Mouse (Mus musculus) embryonic stem cell, embryonic (primary cell): ENCODE measurements around the gene Gstt3.

Source experiments
- CTCF ChIA-PET, 4 experiments: fragments of 300-600 bp in 2 of 4; fragments of 350-600 bp in 2 of 4; sonication (Branson Sonifier 250); formaldehyde crosslinking; loops; one replicate each; lab custom pipeline; 2022; ENCODE audit warnings: inconsistent platforms in 2 of 4; lab: Charles Lee
- POLR2A ChIA-PET, 4 experiments: fragments of 300-600 bp in 2 of 4; fragments of 350-600 bp in 2 of 4; sonication (Branson Sonifier 250); formaldehyde crosslinking; loops; one replicate each; lab custom pipeline; 2022; ENCODE audit warnings: antibody characterized with exemption in 4 of 4, inconsistent platforms in 1 of 4; lab: Charles Lee

Gene Gstt3

DNA sequence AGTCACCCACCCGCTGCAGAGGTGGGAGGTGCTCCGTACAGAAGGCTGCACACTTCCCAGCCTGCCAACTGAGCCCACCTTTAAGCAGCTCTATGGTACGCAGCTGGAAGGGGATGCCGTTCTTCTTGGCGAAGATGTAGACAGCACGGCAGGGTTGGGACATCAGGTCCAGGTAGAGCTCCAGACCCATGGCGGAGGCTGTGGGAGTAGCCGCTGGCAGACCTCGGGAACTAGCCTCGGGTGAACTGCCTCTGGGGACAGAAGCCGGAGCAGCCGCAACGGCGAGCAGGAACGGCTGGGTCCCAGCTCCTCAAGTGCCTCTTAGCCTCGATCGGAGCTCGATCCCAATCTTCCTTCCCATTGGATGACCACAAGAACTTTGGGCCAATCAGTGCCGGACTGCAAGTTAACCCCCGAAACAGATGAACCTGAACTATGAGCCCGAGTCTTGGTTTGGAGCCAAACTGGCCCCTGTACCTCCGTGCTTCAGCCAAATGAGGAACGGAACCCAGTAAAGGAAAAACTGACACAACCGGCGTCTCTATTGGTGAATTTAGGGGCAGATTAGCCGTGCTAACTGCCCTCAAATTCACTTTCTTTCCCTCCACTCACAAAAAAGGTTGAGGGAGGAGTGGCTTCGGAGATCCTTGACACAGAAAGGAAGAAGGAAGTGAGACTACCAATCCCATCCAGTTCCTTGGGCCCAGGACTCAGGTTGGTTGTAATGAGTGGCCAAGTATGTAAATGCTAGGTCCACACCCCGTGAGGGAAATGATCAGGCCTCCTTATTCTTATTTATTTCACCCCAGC lies at the start of gene Gstt3, which contains the start of gene Gm20441:
Gene Gstt3 (minus strand): TSS at position 646 of the 810 bp plus-strand sequence.
Gene Gm20441 (minus strand): TSS at position 186 of the 810 bp plus-strand sequence.
- CTCF ChIA-PET = interaction anchor here in 3 of 4 experiments (0.5 to 2.0 kb wide), 14 partner anchors 8 to 195 kb away, joined by 3 to 9 read pairs (median 4); partner anchors contain the start of genes Ddt (in 1 of the 3), Gstt1 (in 1 of the 3) and Gstt2 (in 1 of the 3)
- POLR2A ChIA-PET = interaction anchor here in 3 of 4 experiments (0.6 to 2.4 kb wide), 33 partner anchors 8 to 247 kb away, joined by 3 to 28 read pairs (median 4); partner anchors contain the start of genes Cabin1 (in 3 of the 3), Gstt2 (in 2 of the 3), Mif (in 2 of the 3) and Gstt1 (in 1 of the 3)

DNA sequence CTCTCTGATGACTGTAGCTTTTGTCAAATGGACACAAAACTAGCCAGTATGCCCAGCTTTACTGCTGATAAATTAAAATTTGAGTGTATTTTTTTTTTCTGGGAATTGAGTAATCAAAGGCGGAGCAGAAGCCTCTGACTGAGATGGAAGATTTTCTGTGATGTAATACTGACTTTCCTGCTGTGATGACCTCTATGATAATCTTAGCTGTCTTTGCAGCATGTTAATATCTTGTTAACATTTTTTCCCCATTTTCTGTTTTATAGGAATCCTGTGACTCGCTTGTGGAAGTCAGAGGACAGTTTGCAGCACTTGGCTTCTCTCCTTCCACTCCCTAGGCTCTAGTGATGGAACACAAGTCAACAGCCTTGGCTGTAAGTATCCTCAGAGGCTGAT lies 49.1 kb upstream of the Gstt3 start:
- POLR2A ChIA-PET = interaction anchor here in 1 of 4 experiments (1.3 kb wide), 1 partner anchor 62 kb away, joined by 4 read pairs; no protein-coding TSS in a partner anchor
- CTCF ChIA-PET = interaction anchor here in 2 of 4 experiments (0.6 to 1.0 kb wide), 3 partner anchors 57 to 198 kb away, joined by 3 to 5 read pairs (median 5); partner anchors contain the start of gene Ddt (in 1 of the 2)

DNA sequence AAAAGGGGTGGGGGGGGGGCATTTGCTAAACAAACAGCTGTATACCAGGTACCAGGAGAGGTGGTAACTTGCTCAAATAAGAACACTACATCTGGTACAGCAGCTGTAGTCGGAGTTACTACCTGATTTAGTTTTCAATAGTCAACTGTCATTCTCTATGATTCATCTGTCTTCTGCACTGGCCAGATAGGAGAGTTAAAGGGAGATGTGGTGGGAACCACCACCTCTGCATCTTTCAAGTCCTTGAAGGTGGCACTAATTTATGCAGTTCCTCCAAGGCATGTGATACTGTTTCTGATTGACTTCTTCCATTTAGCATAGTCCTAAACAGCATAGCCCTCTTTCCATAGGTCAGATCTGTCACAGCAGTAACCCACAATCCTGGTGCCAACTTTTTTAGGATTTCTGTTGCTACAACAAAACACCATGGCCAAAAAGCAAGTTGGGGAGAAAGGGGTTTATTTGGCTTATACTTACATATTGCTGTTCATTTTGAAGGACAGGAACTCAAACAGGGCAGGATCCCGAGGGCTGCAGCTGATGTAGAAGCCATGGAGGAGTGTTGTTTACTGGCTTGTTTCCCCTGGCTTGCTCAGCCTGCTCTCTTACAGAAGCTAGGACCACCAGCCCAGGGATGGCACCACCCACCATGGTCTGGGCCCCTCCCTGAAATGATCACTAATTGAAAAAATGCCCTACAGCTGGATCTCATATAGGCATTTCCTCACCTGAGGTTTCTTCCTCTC lies 48.5 kb upstream of the Gstt3 start:
- POLR2A ChIA-PET = interaction anchor here in 2 of 4 experiments (0.6 to 1.9 kb wide), 5 partner anchors 8 to 143 kb away, joined by 3 to 5 read pairs (median 3); partner anchors contain the start of gene Gstt2 (in 1 of the 2)
- CTCF ChIA-PET = interaction anchor here in 2 of 4 experiments (0.6 to 1.0 kb wide), 3 partner anchors 56 to 197 kb away, joined by 3 to 5 read pairs (median 5); partner anchors contain the start of gene Ddt (in 1 of the 2)

DNA sequence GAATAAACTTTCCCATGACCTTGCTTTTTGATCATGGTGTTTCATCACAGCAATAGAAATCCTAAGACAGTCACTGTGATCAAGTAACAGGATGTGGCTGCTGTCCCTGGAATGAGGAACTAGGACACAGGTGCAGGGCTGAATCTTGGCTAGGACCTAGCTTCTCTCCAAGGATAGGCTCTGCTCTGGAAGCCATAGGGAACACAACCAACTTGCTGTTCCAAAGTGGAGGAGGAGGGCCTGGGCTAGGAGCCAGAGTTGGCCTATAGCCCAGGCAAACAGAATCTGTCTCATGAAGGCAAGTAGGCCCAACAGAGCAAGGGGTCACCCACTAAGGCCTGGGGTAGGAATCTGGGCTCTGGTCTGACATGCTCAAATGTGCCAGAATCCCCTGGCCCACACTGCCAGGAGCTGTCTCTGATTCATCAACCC lies 47.3 kb upstream of the Gstt3 start:
- ChIA-PET CTCF (interaction anchor here in 2 of 4 experiments (0.8 to 1.2 kb wide), 2 partner anchors 10 to 54 kb away, joined by 6 read pairs; no protein-coding TSS in a partner anchor), POLR2A (interaction anchor here in 2 of 4 experiments (0.8 to 1.9 kb wide), 5 partner anchors 9 to 141 kb away, joined by 3 to 5 read pairs (median 5); partner anchors contain the start of genes Ddt (in 1 of the 2) and Gstt2 (in 1 of the 2))

DNA sequence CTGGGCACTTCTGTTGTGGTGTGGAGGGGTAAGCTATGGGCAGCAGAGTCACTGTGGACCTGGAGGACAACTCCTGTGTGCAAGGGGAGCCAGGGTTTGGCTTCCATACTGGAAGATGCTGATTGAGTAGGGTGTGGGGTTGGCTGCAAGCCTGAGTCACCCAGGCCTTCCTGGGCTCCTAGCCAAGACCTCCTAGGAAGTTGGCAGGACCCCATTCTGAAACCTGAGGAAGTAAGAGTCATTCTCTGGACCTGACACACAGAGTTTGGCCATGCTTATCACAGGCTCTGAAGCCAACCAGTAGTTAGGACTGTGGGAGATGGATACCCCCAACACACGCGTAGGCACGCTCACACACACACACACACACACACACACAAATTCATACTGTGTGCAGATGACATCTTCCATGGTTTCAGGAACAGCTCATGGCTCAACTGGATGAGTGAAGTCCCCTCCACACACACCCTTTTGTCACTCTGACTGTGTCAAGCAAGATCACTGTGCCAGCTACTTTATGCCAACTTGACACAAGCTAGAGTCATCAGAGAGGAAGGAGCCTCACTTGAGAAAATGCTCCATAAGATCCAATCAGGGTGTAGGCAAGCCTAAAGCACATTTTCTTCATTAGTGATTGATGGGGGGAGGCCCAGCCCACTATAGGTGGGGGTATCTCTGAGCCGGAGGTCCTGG lies 46.6 kb upstream of the Gstt3 start:
- POLR2A ChIA-PET = interaction anchor here in 2 of 4 experiments (0.6 to 1.9 kb wide), 4 partner anchors 10 to 148 kb away, joined by 3 to 5 read pairs (median 5); partner anchors contain the start of genes Ddt (in 1 of the 2) and Gstt2 (in 1 of the 2)
- CTCF ChIA-PET = interaction anchor here in 1 of 4 experiments (1.2 kb wide), 1 partner anchor 9 kb away, joined by 6 read pairs; no protein-coding TSS in a partner anchor

DNA sequence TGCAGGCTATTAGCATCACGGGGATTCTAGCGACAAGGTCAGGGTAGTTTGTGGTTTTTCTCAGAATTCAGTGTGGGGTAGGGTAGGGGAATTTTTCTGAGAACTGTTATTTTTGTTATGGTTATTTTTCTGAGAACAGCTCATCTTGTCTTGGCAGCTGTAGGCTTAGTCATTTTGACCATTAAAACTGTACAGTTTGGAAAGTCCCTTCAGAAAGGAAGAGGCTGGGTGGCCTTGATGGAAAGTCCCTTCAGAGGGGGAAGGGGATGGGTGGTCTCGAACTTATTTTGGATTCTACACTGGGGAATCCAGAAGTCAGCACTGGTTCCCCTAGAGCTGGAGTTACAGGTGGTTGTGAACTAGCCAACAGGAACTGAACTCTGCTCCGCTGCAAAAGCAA lies 43.3 kb upstream of the Gstt3 start:
- ChIA-PET CTCF (interaction anchor here in 1 of 4 experiments (0.7 kb wide), 1 partner anchor 16 kb away, joined by 4 read pairs; no protein-coding TSS in a partner anchor), POLR2A (no interaction called here)

DNA sequence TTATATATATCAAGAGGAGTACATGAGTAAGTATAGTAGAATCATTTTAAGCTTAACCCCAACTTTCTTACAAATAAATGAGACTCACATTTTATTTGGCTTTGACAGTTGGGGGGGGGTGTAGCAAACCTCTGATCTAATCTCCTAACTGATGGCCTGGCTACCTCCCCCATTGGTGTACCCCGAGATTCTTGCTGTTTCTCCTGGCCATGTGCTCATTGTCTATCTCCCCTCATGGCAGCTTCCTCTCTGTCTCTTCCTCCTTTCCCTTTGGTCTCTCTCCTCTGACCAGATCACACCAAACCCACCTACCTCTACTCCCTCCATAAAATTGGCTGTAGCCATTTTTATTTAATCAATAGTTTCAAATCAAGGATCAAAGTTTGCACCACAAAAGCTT lies 42.6 kb upstream of the Gstt3 start:
- CTCF ChIA-PET = interaction anchor here in 1 of 4 experiments (0.7 to 1.4 kb wide), 2 partner anchors 8 to 16 kb away, joined by 4 read pairs; no protein-coding TSS in a partner anchor
- POLR2A ChIA-PET = interaction anchor here in 1 of 4 experiments (0.6 kb wide), 1 partner anchor 15 kb away, joined by 5 read pairs; no protein-coding TSS in a partner anchor

DNA sequence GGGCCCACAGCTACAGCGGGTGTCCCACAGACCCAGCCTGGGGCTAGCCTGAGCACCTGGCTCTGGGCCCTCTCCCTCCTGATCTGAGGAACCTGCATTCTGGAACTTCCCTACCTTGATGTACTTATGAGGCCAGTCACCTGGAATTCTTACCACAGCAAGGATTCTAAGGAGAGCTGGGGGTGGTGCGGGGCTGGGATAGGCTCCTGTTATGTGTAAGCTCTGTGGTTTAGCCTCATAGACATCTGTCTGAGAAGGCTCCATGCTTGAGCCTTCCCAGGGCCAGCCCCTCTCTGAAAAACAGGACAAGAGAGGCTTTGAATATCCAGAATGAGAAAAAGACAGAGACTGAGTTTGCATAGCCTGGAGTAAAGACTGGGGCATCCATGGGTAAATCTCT lies 41.2 kb upstream of the Gstt3 start, which contains the start of gene Gstt4:
Gene Gstt4 (minus strand): TSS at position 101 of the 400 bp plus-strand sequence.
- CTCF ChIA-PET = interaction anchor here in 2 of 4 experiments (1.5 to 1.6 kb wide), 2 partner anchors 10 to 13 kb away, joined by 3 to 6 read pairs; no protein-coding TSS in a partner anchor
- POLR2A ChIA-PET = interaction anchor here in 1 of 4 experiments (0.6 kb wide), 1 partner anchor 33 kb away, joined by 3 read pairs; no protein-coding TSS in a partner anchor

DNA sequence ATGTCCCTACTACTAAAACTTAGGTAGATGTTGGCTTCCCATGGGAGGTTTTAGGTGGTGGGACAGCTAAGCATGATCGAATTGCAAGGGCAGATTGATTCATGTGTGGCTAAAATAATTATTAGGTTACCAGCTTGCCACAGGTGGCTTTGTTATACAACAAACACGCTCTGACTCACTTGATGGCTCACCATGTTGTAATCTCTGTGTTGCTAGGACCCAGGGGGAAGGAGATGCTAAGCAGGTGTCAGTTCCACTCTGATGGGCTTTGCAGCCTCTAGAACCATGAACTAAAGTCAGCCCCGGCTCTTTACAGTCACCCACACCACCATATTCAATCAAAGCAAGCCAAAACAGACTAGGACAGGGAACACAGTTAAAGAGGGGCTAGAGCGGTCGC lies 38.7 kb upstream of the Gstt3 start:
- ChIA-PET CTCF (interaction anchor here in 2 of 4 experiments (1.3 to 1.8 kb wide), 3 partner anchors 17 to 29 kb away, joined by 3 to 4 read pairs (median 4); partner anchors contain the start of gene Gstt2 (in 1 of the 2)), POLR2A (interaction anchor here in 2 of 4 experiments (0.9 to 1.6 kb wide), 3 partner anchors 20 to 55 kb away, joined by 3 to 4 read pairs (median 3); partner anchors contain the start of gene Ddt (in 1 of the 2))

DNA sequence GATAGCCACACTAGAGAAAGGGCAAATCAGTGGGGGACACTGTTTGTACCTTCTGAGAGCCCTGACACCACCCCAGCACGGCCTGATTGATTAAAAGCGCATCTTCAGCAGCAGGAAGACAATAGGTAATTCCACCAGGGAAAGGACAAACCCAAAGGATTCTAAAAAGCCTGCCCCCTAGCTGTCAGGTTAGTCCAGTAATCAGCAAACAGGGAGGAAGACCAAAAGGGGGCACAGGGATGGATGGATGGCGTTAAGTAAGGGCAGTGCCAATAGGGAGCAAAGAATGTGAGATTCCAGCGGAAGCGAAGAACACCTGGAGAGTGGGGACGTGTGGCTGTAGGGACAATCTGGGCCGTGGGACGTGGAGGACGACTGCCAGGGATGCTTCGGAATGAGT lies 37.4 kb upstream of the Gstt3 start:
- ChIA-PET CTCF (interaction anchor here in 3 of 4 experiments (0.7 to 1.8 kb wide), 10 partner anchors 9 to 232 kb away, joined by 3 to 7 read pairs (median 4); partner anchors contain the start of gene Ddt (in 1 of the 3)), POLR2A (interaction anchor here in 3 of 4 experiments (0.9 to 1.6 kb wide), 5 partner anchors 19 to 103 kb away, joined by 3 to 4 read pairs (median 3); partner anchors contain the start of genes Ddt (in 1 of the 3) and Smarcb1 (in 1 of the 3))

DNA sequence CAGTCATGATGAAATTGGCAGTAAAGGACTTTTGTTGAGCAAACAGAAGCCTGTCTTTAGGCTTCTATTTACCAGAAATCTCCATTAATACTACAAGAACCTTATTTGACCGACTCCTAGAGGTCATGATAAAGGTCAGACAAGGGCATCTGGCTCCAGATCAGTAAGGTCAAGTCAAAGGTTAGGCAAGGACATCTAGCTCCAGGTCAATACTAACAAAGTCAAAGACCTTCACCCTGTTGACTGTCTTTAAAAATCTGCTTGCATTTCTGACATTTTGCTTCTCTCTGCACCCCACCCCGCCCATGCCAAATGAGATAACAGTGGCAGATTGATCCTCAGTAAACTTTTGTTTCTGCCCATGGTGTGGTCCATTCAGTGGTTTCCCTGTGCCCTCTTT lies 23.0 kb upstream of the Gstt3 start:
- POLR2A ChIA-PET = no interaction called here
- CTCF ChIA-PET = no interaction called here

DNA sequence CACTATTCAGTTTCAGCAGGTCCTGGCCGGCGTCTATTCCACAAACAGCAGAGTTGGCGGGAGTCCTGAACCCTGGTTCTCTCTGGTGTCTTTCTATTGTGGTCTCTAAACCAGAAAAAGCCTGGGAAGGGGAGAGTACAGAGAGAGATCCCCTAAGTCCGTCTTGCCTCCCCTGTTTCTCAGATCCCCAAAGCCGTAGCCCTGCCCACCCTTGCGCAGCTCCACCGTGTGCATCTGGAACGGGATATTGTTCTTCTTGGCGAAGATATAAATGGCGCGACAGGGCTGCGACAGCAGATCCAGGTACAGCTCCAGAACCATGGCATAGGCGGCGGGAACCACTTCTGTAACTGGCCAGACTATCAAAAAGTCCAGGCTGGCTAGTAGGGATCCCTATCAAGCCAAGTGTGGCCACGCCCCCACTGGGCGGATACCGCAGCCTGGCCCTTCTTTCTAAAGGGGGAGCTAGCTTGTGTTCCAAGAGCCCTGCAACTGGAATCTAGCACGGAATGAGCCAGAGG lies 17.0 kb upstream of the Gstt3 start, which contains the start of gene Gstt1:
Gene Gstt1 (minus strand): TSS at position 409 of the 521 bp plus-strand sequence.
- CTCF ChIA-PET = interaction anchor here in 3 of 4 experiments (0.6 to 1.6 kb wide), 9 partner anchors 18 to 234 kb away, joined by 3 to 6 read pairs (median 3); partner anchors contain the start of genes Ddt (in 2 of the 3), Gm20441 (in 1 of the 3) and Zfp280b (in 1 of the 3)
- POLR2A ChIA-PET = interaction anchor here in 3 of 4 experiments (0.6 to 2.5 kb wide), 18 partner anchors 8 to 150 kb away, joined by 3 to 17 read pairs (median 4); partner anchors contain the start of genes Cabin1 (in 2 of the 3), Ddt (in 2 of the 3), Chchd10 (in 1 of the 3) and Gm20441 (in 1 of the 3)

DNA sequence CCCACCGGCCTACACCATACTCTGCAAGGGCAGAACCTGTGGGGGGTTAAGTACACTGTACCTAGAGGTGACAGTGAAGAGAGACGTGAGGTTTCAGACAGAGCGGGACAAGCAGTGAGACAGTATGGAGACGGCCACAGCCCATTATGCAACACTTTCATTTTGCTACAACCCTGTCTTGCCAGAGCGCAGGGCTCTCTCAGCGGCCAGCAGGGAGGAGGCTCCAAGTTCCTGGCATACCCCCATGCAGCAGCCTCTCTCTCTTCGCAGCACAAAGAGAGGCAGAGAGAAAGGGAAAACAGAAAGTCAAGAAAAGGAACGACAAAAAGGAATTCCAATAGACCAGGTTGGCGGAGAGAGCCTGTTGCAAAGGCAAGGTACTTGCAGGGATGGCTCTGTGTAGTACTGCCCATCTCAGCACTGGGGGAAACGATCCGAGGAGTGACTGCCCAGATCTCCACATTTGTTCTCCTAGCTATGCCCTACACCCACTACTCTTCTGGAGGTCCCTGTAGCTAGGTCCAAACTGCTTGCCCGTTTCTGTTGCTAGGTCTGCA lies 16.5 kb upstream of the Gstt3 start:
- CTCF ChIA-PET = interaction anchor here in 2 of 4 experiments (0.6 to 1.6 kb wide), 5 partner anchors 18 to 235 kb away, joined by 3 to 6 read pairs (median 5); partner anchors contain the start of genes Ddt (in 1 of the 2), Gm20441 (in 1 of the 2) and Zfp280b (in 1 of the 2)
- POLR2A ChIA-PET = interaction anchor here in 3 of 4 experiments (1.0 to 2.5 kb wide), 10 partner anchors 8 to 149 kb away, joined by 3 to 17 read pairs (median 5); partner anchors contain the start of genes Cabin1 (in 1 of the 3), Ddt (in 1 of the 3), Gm20441 (in 1 of the 3) and Gstt3 (in 1 of the 3)

DNA sequence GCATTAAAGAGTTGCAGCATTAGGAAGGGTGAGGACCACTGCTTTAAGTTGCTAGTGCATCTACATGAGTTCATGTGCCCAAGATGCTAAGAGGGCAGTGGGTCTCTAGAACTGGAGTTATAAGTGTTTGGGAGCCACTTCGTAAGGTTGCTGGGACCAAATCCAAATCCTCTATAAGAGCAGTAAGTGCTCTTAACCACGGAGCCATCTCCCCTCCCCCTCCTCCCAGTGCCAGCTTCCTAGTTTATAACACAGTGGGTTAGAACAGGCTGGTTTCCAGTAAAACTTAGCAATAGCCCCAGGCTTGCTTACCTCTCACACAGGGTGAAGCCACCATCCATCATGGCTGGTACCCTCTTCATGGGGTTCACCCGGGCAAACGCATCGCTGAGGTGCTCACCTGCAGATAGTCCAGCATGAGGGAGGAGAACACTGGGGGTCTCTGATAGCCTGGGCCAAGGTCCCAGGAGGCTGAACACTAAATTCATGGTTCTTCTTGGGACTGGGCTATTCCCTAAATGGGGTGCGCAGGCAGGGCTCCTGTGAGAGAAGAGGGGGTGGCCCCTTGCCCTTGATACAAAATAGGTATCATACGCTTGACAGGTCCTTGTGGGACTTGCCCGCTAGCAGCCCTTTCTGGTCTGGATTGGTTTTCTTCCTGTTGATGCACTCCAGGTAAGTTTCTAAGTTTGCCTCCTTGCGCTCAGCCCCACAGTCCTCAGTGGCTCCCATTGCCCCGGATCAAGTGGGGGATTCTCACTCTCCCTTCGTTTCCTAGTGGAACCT lies 15.7 kb upstream of the Gstt3 start:
- POLR2A ChIA-PET = interaction anchor here in 2 of 4 experiments (0.9 to 1.8 kb wide), 3 partner anchors 9 to 16 kb away, joined by 3 to 5 read pairs (median 4); partner anchors contain the start of genes Gm20441 (in 2 of the 2) and Gstt3 (in 2 of the 2)
- CTCF ChIA-PET = no interaction called here
